Mouse (Mus musculus) heart, adult 2 months (tissue): ENCODE data around the gene Tor4a. TPM values are rescaled to one million over a fixed set of nuclear protein-coding genes. Genes with fewer than 3 reads are reported as not detected.

Experiments used
- DNase-seq, 2 experiments: peaks; one replicate each; pipeline ENCODE4 v3.0.0; 2021
- H3K27ac ChIP-seq: fragments of 200-600 bp; 2 replicates; pipeline ENCODE4 v1.8.1; 2022
- H3K27me3 ChIP-seq: fragments of 200-500 bp; 2 replicates; pipeline ENCODE4 v1.6.1; 2012; ENCODE audit warnings: mild to moderate bottlenecking, low read length, inconsistent platforms, mixed read lengths; ENCODE audit not compliant: control insufficient read depth, insufficient read depth
- H3K36me3 ChIP-seq: fragments of 200-500 bp; 2 replicates; pipeline ENCODE4 v1.6.1; 2012; ENCODE audit warnings: low read length, inconsistent platforms; ENCODE audit not compliant: control insufficient read depth, insufficient read depth
- H3K4me1 ChIP-seq: fragments of 200-500 bp; 2 replicates; pipeline ENCODE4 v1.6.1; 2011; ENCODE audit warnings: low read length; ENCODE audit not compliant: control insufficient read depth, insufficient read depth
- H3K4me3 ChIP-seq: fragments of 200-600 bp; 2 replicates; pipeline ENCODE4 v1.8.1; 2022
- H3K79me2 ChIP-seq: fragments of 200-500 bp; replicated peaks from 2 replicates; pipeline ENCODE4 v1.6.1; 2012; ENCODE audit warnings: mild to moderate bottlenecking, inconsistent platforms, low read length, moderate library complexity, mixed read lengths; ENCODE audit not compliant: control insufficient read depth, insufficient read depth
- H3K9ac ChIP-seq: fragments of 200-500 bp; 2 replicates; pipeline ENCODE4 v1.6.1; 2012; ENCODE audit warnings: low read depth, mild to moderate bottlenecking, control low read depth, inconsistent platforms, low read length, mixed read lengths
- CTCF ChIP-seq: fragments of 200-600 bp; IDR thresholded peaks from 2 replicates; pipeline ENCODE4 v1.8.1; 2022; ENCODE audit warnings: antibody characterized with exemption, mild to moderate bottlenecking, moderate library complexity
- EP300 ChIP-seq: fragments of 200-500 bp; IDR thresholded peaks from 2 replicates; pipeline ENCODE4 v1.6.1; 2011; ENCODE audit warnings: low read depth, low read length, control low read depth; ENCODE audit not compliant: insufficient read depth
- POLR2A ChIP-seq: fragments of 200-500 bp; IDR thresholded peaks from 2 replicates; pipeline ENCODE4 v1.6.1; 2011; ENCODE audit warnings: mild to moderate bottlenecking, low read depth, low read length, control low read depth; ENCODE audit not compliant: insufficient read depth
- WGBS: fragments of 180-500 bp; shearing (Covaris S2); methylation state at CpG from one replicate; pipeline ENCODE4 v1.1.7; 2018; 5-methylcytosine and 5-hydroxymethylcytosine counted together
- intact Hi-C: fragments of 180-260 bp; cut with DNase I; formaldehyde crosslinking; loops from one replicate; pipeline ENCODE4 v1.15.1; 2025
- polyA plus RNA-seq: library from polyadenylated mRNA; depleted of rRNA; stranded (reverse); fragments of >200 nt; gene quantifications from 2 replicates; pipeline ENCODE4 v1.2.3, GENCODE M21; 2012
- total RNA-seq, 2 experiments: library from RNA; stranded (reverse); gene quantifications; 2 replicates each; pipeline ENCODE4 v1.2.3; 2021

Tor4a gene
- total and polyA plus RNA-seq, 3 experiments, result 4.3 to 6.8 (median 4.9) TPM

- Histone ChIP-seq H3K36me3 (no peaks in the 10 kb centered on the region), H3K4me3 (peak overlapping the region; percentile 24; the same call in 1 of the 2 replicates), H3K27ac (peak overlapping the region; percentile 86), H3K4me1 (peaks cover 26% of the 10 kb centered on the region), H3K27me3 (no peaks in the 10 kb centered on the region), H3K79me2 (no peaks in the 10 kb centered on the region), H3K9ac (peak overlapping the region; percentile 52)
- DNase-seq, result peak; percentile 33 to 42
- 37% methylated on average over 4 of the region's 4 CpGs for WGBS
- intact Hi-C loops, result loop anchor here (1.0 kb wide), 1 partner anchor 14 kb away; no protein-coding TSS in a partner anchor
- 0 out of 2 replicates have a peak, but pooled peaks have one; percentile 42 for TF ChIP-seq EP300
- TF ChIP-seq CTCF, result no peak
Measured at GRCm38 (mm10) chr2:25177076-25177475, 19.6 kb downstream of the Tor4a start.

- H3K9ac ChIP-seq, result no peak overlapping the region
- H3K4me1 ChIP-seq, result peaks cover 26% of the 10 kb centered on the region
- TF ChIP-seq POLR2A, result peak; percentile 59
- peak; percentile 83 for TF ChIP-seq EP300
- TF ChIP-seq CTCF, result no peak
- H3K27me3 ChIP-seq, result no peaks in the 10 kb centered on the region
- peak overlapping the region; percentile 86 for H3K27ac ChIP-seq
- DNase-seq, result peak in 1 of 2 experiments; percentile 61
- intact Hi-C loops, result no loop called here
- 45% methylated on average over 6 of the region's 6 CpGs for WGBS
- peak overlapping the region; percentile 15; the same call in 1 of the 2 replicates for H3K4me3 ChIP-seq
- H3K36me3 ChIP-seq, result no peaks in the 10 kb centered on the region
- no peaks in the 10 kb centered on the region for H3K79me2 ChIP-seq
Measured at GRCm38 (mm10) chr2:25176573-25176972, 20.1 kb downstream of the Tor4a start.

DNA sequence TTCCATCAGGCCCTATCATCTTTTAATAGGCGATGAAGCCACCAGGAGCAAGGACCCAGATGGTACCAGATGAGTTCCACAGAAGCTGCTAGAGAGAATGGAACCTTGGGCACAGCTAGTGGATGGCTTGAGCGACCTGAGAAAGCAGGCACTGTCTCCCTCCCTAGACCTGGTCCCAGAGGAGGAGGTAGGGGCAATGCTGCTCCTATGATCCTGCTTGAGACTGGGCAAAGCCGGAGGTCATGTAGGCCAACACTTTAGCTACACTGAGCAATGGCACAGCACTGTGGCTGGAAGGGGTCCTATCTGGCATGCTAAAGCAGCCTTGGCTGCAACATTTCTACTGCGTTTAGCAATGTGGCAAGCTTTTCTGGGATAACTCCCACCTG lies 21.0 kb downstream of the Tor4a start:
- Histone ChIP-seq H3K4me3 (no peak overlapping the region), H3K79me2 (no peaks in the 10 kb centered on the region), H3K27ac (peak overlapping the region; percentile 86), H3K27me3 (no peaks in the 10 kb centered on the region), H3K4me1 (peaks cover 26% of the 10 kb centered on the region), H3K9ac (no peak overlapping the region), H3K36me3 (no peaks in the 10 kb centered on the region)
- peak in 1 of 2 experiments; percentile 20 for DNase-seq
- 88% methylated on average over 4 of the region's 4 CpGs for WGBS
- TF ChIP-seq POLR2A, result no peak
- no peak for TF ChIP-seq EP300
- TF ChIP-seq CTCF, result no peak
- intact Hi-C loops, result no loop called here

DNA sequence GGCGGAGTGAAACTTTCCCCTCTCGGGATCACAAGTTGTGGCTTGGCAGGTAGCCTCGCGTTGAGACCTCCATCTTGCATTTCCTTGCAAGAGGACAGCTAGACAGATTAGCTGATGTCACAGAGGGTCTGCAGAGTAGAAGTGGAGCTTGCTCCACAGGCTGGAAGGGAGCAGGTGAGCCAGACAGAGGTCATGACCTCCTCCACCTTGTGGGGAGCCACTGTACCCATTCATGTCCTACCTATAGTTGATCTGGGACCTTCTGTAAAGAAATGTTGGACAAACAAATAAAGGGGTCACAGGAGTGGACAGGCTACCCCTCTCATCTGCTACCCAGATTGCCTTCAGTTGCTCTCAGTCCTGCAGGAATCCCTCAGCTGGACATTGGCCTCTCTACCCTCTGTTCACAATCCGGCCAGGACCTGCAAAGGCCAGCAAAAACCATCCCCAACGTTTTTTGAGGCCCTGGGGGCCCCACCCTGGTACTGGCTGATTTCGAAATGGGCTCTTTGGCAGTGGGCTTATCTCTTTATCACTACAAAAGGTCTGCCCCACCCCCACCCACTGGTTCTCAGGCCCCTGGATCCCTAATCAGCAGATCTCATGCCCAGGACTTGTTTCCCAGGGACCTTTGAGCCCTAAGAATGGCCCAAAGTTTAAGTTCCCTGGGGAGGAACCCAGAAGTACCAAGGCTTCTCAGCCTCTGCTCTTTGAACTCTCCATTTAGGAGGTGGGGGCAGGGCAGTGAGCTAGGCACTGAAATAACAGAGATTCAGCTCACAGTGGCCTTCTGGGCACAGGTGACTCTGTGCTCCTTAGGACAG lies 21.6 kb downstream of the Tor4a start:
- intact Hi-C loops, result no loop called here
- Histone ChIP-seq H3K36me3 (no peaks in the 10 kb centered on the region), H3K79me2 (no peaks in the 10 kb centered on the region), H3K4me1 (peaks cover 28% of the 10 kb centered on the region), H3K9ac (no peak overlapping the region), H3K27ac (peak overlapping the region; percentile 86), H3K4me3 (no peak overlapping the region), H3K27me3 (no peaks in the 10 kb centered on the region)
- 74% methylated on average over 7 of the region's 7 CpGs for WGBS
- no peak for DNase-seq
- TF ChIP-seq CTCF, result no peak
- no peak for TF ChIP-seq POLR2A
- TF ChIP-seq EP300, result no peak

DNA sequence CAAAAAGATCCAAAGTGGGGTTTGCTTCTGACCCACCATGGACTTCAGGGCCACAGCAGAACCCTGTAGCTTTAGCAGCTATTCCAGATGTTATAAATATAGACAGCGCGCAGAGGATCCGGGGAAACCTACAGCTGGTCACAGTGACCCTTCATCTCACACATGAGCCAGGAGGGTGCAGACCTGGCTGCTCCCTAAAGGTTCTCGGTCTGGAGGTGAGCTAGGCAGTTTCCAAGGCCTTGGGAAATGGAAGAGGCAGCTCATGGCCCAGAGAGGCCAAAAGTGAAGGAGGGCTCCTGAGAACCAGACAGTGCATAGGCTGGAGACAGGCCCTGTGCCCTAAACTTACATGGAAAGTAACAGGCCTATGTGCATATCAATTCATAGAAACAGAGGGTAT lies 22.9 kb downstream of the Tor4a start:
- Histone ChIP-seq H3K79me2 (no peaks in the 10 kb centered on the region), H3K27me3 (no peaks in the 10 kb centered on the region), H3K27ac (no peak overlapping the region), H3K9ac (no peak overlapping the region), H3K4me1 (peaks cover 33% of the 10 kb centered on the region), H3K4me3 (no peak overlapping the region), H3K36me3 (no peaks in the 10 kb centered on the region)
- intact Hi-C loops, result no loop called here
- no peak for DNase-seq
- TF ChIP-seq POLR2A, result no peak
- WGBS, result 94% methylated on average over 4 of the region's 4 CpGs

GRCm38 (mm10) chr2:25172629-25173028 lies 24.1 kb downstream of the Tor4a start:
- TF ChIP-seq CTCF, result no peak
- no peak for TF ChIP-seq POLR2A
- TF ChIP-seq EP300, result no peak
- 80% methylated on average over 8 of the region's 8 CpGs for WGBS
- Histone ChIP-seq H3K9ac (no peak overlapping the region), H3K4me1 (peaks cover 28% of the 10 kb centered on the region), H3K36me3 (no peaks in the 10 kb centered on the region), H3K27me3 (no peaks in the 10 kb centered on the region), H3K27ac (no peak overlapping the region), H3K79me2 (no peaks in the 10 kb centered on the region), H3K4me3 (no peak overlapping the region)
- intact Hi-C loops, result no loop called here
- peak in 1 of 2 experiments; percentile 20 for DNase-seq
